Comparison of ENCODE assay signal across 12 mouse cellular contexts in the genomic region with DNA sequence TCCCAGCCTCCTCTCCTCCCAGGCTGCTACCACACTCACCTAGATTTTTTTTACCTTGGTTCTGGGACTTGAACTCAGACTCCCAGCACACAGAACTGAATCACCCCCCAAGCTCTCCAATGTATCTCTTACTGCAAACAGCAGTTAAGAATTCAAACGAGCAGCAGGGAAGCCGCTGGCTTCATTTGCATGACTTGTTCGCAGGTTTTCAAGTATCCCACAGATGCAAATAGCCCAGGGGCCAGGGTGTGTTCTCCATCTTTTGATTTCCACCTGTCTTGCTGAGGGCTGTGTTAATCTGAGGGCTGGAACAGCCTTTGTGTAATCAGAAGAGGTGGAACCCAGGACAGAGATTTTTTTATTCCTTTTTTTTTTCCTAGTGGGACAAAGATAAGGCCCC.
DNase-seq lines count a peak whose midpoint lies in the region; ATAC-seq and TF ChIP-seq lines count a peak whose summit lies in the region.
"Had no signal": no experiment of that assay in that cellular context is flagged by ENCODE, and none has a peak within 500 bp of the region (broad histone marks: within the 10 kb centered on the region; RNA-seq: fewer than 3 reads in every experiment).

No protein-coding gene starts in this region.

- no peaks in the 10 kb centered on the region for H3K27me3 ChIP-seq in neural tube, embryonic 15.5 days (replicated peaks)
- H3K27me3 ChIP-seq: embryonic facial prominence, embryonic 12.5 days; hindbrain, embryonic 15.5 days had no signal

- no peak for TF ChIP-seq CTCF in gastrocnemius, adult 2 months (IDR thresholded peaks at IDR 0.05)

- H3K27ac ChIP-seq in gastrocnemius, adult 2 months: peak overlapping the region; percentile 50; the same call in 1 of the 2 replicates
- 0 out of 2 replicates have a peak overlapping the region, but pooled peaks have one; percentile 9 for H3K27ac ChIP-seq in neural tube, embryonic 15.5 days (replicated peaks)
- peak overlapping the region; percentile 89 for H3K27ac ChIP-seq in ES-E14 (ENCODE audit: insufficient read depth, low read depth, low read length, poor library complexity, severe bottlenecking)
- H3K27ac ChIP-seq: embryonic facial prominence, embryonic 12.5 days; heart, embryonic 13.5 days; hindbrain, embryonic 15.5 days had no signal

- H3K4me3 ChIP-seq in gastrocnemius, adult 2 months: no peak overlapping the region
- no peak overlapping the region for H3K4me3 ChIP-seq in neural tube, embryonic 15.5 days (replicated peaks)
- peak overlapping the region; percentile 19 to 22; a peak in 2 of 4 replicates for H3K4me3 ChIP-seq in ES-E14 (ENCODE audit: insufficient read depth in 1 of 2, low read depth in 1 of 2, low read length in 2 of 2, poor library complexity in 1 of 2, severe bottlenecking in 1 of 2)
- H3K4me3 ChIP-seq: embryonic facial prominence, embryonic 12.5 days; hindbrain, embryonic 15.5 days had no signal

- intact Hi-C loops in gastrocnemius, adult 2 months (cut with DNase I): loop anchor here (5.0 kb wide), 2 partner anchors 88 to 207 kb away; no protein-coding TSS in a partner anchor
- intact Hi-C loops in left cerebral cortex, postnatal 10 days (cut with DNase I): loop anchor here (5.0 to 10.0 kb wide), 4 partner anchors 102 to 332 kb away; no protein-coding TSS in a partner anchor

- DNase-seq in gastrocnemius, adult 2 months: no peak
- DNase-seq in gastrocnemius, postnatal 4 days (ENCODE audit: low spot score in 2 of 2): no peak
- no peak for DNase-seq in neural tube, embryonic 10.5 days (ENCODE audit: extremely low spot score, low spot score)
- DNase-seq in ES-E14 (ENCODE audit: low read depth, low spot score): peak; percentile 87
- DNase-seq in left cerebral cortex, postnatal 10 days (ENCODE audit: extremely low spot score in 1 of 2, low spot score in 2 of 2): no peak
- no peak for DNase-seq in kidney, adult 18-20 months
- DNase-seq in urinary bladder, postnatal 36 days (ENCODE audit: low spot score in 2 of 2): no peak

- in situ Hi-C loops in ES-E14 (cut with MboI; ENCODE audit: low sequenced_read_pairs in 2 of 2, unreplicated experiment in 2 of 2): no loop called here

- no peak overlapping the region for H3K4me2 ChIP-seq in neural tube, embryonic 15.5 days

- H3K4me1 ChIP-seq in neural tube, embryonic 15.5 days: peaks cover 13% of the 10 kb centered on the region
- peaks cover 8 to 33% of the 10 kb centered on the region in 2 experiments; a peak in 3 of 4 replicates for H3K4me1 ChIP-seq in ES-E14 (ENCODE audit: control insufficient read depth in 2 of 2, insufficient read depth in 2 of 2, low read length in 2 of 2, poor library complexity in 1 of 2)

- ATAC-seq in neural tube, embryonic 15.5 days (ENCODE audit: low FRiP score): no peak

- no peak overlapping the region for H3K9ac ChIP-seq in neural tube, embryonic 15.5 days (replicated peaks)
- H3K9ac ChIP-seq in ES-E14 (ENCODE audit: insufficient read depth, low read depth, low read length, poor library complexity, severe bottlenecking): 0 out of 2 replicates have a peak overlapping the region, but pooled peaks have one; percentile 8
- H3K9ac ChIP-seq: embryonic facial prominence, embryonic 12.5 days; forebrain, postnatal 0 days; hindbrain, embryonic 15.5 days had no signal

- WGBS in neural tube, embryonic 15.5 days: 50% methylated on average over 3 of the region's 3 CpGs

- no peaks in the 10 kb centered on the region for H3K9me3 ChIP-seq in neural tube, embryonic 15.5 days (replicated peaks)
- no peaks in the 10 kb centered on the region for H3K9me3 ChIP-seq in ES-E14 (ENCODE audit: control insufficient read depth, insufficient read depth, low read depth, low read length)
- H3K9me3 ChIP-seq: embryonic facial prominence, embryonic 12.5 days; heart, embryonic 13.5 days; hindbrain, embryonic 15.5 days had no signal

- no peaks in the 10 kb centered on the region for H3K36me3 ChIP-seq in neural tube, embryonic 15.5 days
- H3K36me3 ChIP-seq in ES-E14 (ENCODE audit: control insufficient read depth, insufficient read depth, low read length, poor library complexity, severe bottlenecking): no peaks in the 10 kb centered on the region
- H3K36me3 ChIP-seq: embryonic facial prominence, embryonic 12.5 days; heart, embryonic 13.5 days; hindbrain, embryonic 15.5 days had no signal

TF ChIP-seq in ES-E14, 5 proteins besides CTCF, POLR2A, EP300 and RAD21:
- TF ChIP-seq ZNF384 (IDR thresholded peaks at IDR 0.05; ENCODE audit: low read depth, low read length) (peak; percentile 21; the same call in 1 of the 2 replicates), ZC3H11A (IDR thresholded peaks at IDR 0.05; ENCODE audit: borderline replicate concordance, low read depth, low read length) (no peak)

Comparison
In these comparisons a context has a peak if more than half of its experiments do, and no peak if none do; other contexts are left out.
1. H3K27ac ChIP-seq: peak in every context shown above with its lines; median percentile 89 in ES-E14; 50 in gastrocnemius, adult 2 months; 9 in neural tube, embryonic 15.5 days.
2. H3K4me3 ChIP-seq: peak in ES-E14 (2 of 2); none in gastrocnemius, adult 2 months (single experiment) and neural tube, embryonic 15.5 days (single experiment).